Mouse (Mus musculus) urinary bladder, postnatal 10 days (tissue): ENCODE measurements at regions not wholly inside any gene's neighbourhood (a gene's known extent, or its start where the extent isn't known, plus 50 kb on each side); places are given as distances from the start of the nearest gene placed in this dataset.

ENCODE experiments used
- DNase-seq: peaks from one replicate; pipeline ENCODE4 v3.0.0; 2022; ENCODE audit warnings: low spot score

DNA sequence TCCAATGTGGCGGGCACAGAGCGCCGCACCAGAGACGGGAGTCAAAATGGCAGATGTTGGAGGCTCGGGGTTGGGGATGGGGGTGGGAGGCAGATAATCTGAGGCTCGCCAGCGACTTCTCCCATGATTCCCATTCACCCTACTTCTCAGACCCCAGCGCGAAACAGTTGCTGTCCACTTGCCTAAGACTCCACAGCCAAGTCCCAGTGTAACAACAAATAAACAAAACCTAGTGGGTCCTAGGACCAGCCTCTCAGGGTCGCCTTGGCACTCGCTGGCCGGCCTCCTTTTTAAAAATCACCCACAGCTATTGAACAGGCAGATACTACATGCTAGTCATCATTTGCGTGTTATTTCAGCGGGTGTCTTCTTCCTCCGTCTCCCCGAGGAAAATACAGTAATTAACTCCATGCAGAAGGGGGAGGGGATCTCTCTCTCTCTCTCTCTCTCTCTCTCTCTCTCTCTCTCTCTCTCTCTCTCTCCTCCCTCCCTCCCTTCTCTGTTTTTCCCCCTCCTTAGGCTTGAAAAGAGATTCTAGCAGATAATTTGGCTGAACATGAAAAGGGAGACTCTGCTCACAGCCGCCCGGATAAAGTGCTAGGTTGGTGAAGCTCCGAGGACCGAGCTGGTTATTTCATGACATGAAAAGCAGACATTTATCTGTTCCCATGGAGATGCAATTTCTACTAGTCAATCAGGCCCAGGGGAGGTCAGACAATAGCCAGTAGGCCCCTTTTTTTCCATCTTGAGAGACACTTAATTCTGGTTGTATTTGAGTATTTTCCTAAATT, 71.9 kb upstream of the Zfp217 start:
- no peak for DNase-seq

DNA sequence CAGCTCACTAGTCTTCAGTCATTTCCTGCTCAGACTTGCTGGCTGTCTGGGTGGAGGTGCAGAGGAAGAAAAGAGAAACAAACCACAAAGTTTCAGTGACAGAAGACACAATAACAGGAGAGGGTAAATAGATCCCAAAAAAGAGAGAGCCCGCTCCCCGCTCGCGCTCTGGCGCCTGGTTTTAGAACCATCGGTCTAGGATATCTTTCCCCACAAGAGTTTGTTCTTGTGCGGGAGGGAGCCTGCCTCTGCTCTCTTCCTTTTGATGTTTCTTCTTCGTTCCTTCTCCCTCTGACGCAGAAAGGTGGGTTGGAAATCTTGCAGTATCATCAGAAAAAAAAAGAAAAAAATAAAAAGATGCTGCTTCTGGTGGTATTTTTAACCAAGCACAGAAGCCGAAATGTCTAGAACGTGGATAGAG, 71.3 kb upstream of the Zfp217 start:
- DNase-seq = no peak

DNA sequence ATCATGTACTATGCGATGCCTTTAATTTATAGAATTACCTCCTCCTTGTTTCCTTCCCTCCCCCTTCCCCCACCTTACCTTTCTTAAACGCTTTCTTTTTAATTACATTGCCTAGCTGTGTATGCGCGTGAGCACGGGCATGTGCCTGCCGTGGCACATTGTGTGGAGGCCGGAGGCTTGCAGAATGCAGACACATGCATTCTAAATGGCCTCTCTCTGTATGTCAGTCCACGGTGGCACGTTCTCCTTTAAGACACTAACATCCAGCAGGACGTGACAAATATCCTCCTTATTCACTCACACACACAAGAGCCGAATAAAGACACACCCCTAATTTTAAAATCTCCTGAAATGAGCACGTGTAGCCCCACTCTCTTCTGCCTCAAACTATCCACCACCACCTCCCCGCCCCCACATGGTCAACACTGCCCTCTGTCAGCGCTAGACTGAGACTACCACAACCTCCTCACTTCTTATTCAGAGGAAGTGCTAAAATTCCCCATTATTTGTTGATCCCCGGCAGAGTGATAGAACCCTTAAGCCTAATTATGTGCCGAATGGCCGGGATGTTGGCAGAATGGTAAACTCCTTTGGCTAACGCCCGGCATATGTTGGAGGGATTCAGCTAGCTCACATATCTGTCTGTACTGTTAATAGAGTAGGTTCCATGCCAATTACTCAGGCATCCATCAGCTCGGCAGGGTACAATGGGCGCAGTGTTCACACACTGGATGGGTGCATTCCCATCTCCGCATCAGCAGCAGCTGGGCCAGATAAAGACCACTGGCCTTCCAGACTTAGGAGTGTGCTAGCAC, 70.5 kb upstream of the Zfp217 start:
- no peak for DNase-seq

DNA sequence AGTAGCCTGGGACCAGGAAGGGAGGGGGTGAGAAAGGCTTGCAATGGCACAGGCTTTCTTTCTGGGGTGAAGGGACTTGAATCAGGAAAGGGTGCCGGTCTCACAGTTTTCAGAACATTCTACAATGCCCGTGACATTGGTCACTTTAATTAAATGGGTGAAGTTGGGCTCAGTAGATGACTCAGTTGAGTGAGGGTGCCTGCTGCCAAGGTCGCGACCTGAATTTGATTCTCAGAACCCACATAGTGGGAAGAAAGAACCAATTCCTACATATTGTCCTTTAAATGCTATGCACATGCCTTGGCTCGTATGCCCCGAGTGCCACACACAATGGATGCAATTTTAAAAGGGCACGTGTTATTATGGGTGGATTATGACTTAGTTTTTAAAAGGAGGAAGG, 68.4 kb upstream of the Zfp217 start:
- no peak for DNase-seq

DNA sequence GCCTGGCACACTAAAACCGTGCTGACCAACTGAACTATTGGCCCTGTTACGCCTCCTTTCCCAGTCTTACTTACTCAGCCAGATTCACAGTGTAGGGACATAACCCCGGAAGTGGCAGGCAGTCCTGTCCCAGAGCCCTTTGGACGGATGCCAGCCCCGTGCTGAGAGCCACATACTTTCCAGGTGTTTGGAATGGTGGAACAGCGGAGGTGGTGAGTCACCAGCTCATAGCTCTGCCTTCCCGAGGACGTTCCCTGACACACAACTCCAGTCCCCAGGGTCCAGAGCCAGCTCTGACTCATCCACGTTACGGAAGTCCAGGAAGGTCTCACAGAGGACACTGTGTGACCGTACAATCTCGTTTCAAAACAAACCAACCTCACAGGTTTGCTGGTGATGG, 61.2 kb upstream of the Zfp217 start:
- DNase-seq = peak; percentile 38

DNA sequence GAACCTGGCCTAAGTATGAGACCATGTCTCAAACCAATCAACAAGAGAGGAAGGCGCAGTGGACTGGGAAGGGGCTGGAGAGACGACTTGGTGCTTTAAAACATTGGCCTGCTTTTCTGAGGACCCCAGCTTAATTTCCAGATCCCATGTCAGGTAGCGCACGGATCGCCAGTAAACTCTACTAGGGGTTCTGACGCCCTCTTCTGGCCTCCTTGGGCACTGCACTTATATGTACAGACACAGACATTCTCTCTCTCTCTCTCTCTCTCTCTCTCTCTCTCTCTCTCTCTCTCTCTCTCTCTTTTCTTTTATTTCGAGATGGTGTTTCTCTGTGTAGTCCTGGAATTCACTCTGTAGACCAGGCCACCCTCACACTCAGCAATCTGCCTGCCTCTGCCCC, 60.0 kb upstream of the Zfp217 start:
- no peak for DNase-seq

DNA sequence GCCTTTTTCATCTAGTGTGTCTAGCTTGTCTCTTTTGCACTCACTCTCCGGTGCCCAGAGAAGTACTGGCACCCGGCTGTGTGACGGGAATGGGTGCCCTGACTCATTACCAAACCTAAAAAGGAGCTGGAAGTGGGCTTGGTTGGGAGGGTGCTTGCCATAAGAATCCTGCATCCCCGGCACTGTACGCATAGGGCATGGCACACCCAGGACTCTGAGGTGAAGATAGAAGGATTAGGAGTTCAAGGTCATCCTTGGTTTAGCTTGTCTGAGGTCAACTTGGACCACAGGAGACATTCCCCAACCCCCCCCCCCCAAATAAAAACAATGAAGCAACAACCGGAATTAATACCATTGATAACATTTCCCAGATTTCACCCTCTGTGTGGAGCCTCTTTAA, 59.5 kb upstream of the Zfp217 start:
- no peak for DNase-seq

DNA sequence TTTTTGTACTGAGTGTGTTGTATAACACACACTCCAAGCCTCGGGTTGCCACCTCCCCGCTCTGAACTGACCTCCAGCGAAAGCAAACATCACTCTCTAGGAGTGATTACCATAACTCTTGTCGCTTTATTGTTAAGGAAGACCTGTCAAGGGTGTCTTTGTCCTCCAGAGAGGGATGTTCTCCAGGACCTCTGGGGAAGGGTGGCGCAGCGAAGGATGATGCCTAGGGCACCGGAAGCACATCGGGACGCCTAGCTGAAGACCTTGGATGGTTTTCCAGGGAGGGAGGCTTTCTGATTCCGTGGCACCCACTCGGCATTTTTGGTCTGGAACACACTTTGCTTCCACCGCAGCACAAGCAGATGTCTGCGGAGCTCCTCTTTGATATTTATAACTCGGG, 59.0 kb upstream of the Zfp217 start:
- DNase-seq = no peak

DNA sequence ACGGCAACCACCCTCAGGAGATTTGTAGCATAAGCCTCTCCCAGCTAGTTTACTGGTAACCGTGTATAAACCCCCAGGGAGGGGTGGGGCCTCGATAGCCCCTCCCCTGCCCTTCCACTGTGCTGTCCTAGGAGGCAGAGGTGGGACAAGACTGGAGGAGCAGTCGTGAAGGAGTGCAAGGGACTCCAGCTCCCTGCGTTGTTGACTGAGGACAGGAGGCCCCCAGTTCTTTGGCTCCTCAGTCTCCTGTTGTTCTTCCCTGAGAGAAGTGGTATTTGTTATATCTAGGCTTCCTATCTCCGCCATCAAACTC, 58.5 kb upstream of the Zfp217 start:
- DNase-seq = no peak

DNA sequence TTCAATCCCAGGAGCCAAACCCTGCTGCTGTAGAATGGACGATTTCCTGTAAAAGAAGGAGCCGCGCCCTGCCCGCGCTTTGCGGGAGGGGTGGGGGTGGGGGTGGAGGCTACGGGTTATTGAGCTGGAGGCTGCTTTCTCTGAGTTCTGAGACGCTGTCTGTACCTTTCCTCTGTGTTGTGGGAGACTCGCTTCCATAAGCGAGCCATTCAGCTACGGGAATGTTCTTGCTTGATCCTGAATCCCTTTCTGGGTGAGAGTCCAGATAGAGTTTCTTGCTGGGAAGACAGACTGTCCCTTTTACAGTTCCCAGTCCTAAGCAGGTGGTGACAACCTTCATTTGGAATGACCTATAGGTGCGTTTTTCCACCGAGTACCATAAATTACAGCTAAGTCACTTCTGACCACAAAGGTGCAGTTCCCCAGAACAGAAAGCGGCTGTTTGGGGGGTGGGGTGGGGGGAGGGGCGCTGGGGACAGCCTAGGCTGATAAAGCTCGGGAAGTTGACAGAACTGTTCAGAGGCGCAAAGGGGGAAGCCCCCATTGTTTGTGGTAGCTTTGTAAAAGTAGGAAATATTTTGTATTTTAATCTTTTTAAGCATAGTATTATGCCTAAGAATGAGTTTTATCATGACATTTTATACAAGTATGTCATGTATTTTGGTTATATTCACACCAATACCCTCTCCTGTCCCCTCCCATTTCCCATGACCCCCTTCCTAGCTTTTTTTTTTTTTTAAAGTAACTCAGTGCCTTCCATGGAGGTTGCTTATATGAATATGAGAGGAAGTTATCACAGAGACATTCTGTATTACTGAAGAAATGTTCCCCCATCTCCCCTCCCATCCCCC, 57.9 kb upstream of the Zfp217 start:
- no peak for DNase-seq

DNA sequence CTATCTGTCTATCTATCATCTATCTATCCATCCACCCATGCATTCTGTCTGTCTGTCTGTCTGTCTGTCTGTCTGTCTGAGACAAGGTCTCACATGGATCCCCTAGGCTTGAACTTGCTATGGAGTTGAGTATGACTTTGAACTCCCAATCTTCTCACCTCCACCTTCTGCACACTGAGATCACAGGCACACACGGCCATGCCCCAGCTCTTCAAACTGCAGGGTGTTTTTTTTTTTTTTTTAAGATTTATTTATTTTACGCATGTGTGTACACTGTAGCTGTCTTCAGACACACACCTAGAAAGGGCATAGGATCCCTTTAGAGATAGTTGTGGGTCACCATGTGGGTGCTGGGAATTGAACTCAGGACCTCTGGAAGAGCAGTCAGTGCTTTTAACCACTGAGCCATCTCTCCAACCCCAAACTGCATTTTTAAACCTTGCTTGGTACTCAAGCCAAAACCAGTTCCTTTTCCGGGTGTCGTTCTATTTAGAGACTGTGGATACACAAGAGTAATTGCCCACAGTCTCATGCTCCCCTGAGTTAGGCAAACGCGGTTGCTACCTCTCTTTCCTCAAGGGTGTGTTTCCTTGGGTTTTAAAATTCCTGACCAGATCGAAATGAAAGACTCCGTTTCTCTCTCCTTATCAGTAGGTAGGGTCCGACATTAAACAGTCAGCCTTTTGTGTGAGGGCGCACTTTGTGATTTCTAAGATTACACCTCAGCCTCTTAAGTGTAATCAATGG, 57.0 kb upstream of the Zfp217 start:
- no peak for DNase-seq

DNA sequence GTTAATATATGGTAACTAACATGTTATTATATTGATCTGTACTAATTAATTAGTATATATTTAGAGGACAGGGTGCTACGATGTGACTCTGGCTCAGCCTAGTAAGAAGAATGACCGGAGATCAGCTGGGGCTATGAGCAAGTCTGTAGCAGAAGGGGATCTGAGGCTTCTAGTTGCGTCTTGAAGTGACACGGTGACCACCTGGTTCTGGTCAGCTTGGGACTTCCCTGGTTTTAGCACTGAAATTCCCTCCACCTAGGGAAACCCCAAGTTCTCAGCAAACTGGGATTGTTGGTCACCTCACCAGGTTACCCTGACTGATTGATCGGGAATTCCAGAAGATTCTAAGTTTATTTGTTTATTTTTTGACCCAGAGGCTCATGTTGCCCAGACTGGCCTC, 55.6 kb upstream of the Zfp217 start:
- DNase-seq = no peak

DNA sequence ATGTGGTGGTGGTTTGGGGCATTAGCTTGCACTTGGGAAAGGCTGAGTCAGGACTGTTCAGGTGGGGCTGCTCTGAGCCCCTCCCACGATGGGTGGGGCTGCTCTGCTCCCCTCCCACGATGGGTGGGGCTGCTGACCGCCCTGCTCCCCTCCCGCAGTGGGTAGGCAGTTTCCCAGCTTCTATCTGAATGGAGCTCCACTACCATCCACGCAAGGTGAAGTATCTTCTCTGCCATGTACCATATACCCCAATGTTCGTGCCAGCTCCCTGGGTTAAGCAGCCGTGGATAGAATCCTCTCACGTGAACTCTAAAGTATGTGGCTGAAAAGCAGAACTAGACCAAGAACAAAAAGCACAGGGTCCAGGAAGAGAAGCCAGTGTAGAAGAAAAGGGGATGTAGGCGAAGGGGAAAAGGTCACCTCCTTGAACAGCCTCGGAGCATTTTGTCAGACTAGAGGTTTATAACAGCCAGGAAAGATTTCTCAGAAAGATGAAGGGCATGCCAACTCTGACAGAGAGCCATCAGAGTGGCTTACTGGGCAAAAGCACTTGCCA, 54.0 kb upstream of the Zfp217 start:
- no peak for DNase-seq
